Mouse (Mus musculus): Measurements from ENCODE around the gene Utrn.
"Not testable (repeated sequence)": the region's sequence is repeated elsewhere in the genome, so short reads cannot be mapped to it uniquely, and the experiment has no call there.

Utrn gene

GRCm38 (mm10) chr10:12694774-12695173, 174.4 kb downstream of the Utrn start:
- peak; percentile 30 for DNase-seq (ENCODE audit: low read depth, low spot score)

- DNase-seq (ENCODE audit: low read depth, low spot score): peak; percentile 66
Observed at GRCm38 (mm10) chr10:12690601-12691000, 178.6 kb downstream of the Utrn start.

GRCm38 (mm10) chr10:12685683-12686082, 183.5 kb downstream of the Utrn start:
- DNase-seq (ENCODE audit: low read depth, low spot score): no peak

GRCm38 (mm10) chr10:12684018-12684417, 185.1 kb downstream of the Utrn start:
- no peak for DNase-seq (ENCODE audit: low read depth, low spot score)

- no peak for DNase-seq (ENCODE audit: low read depth, low spot score)
Observed at GRCm38 (mm10) chr10:12673309-12673708, 195.9 kb downstream of the Utrn start.

- no peak for DNase-seq (ENCODE audit: low read depth, low spot score)
Observed at GRCm38 (mm10) chr10:12671608-12672007, 197.6 kb downstream of the Utrn start.

- DNase-seq (ENCODE audit: low read depth, low spot score): peak; percentile 7
Observed at GRCm38 (mm10) chr10:12662035-12662434, 207.1 kb downstream of the Utrn start.

- no peak for DNase-seq (ENCODE audit: low read depth, low spot score)
Observed at GRCm38 (mm10) chr10:12658023-12658744, 211.0 kb downstream of the Utrn start.

- no peak for DNase-seq (ENCODE audit: low read depth, low spot score)
Observed at GRCm38 (mm10) chr10:12652988-12653387, 216.2 kb downstream of the Utrn start.

- DNase-seq (ENCODE audit: low read depth, low spot score): no peak
Observed at GRCm38 (mm10) chr10:12646119-12646518, 223.0 kb downstream of the Utrn start.

- DNase-seq (ENCODE audit: low read depth, low spot score): no peak
Observed at GRCm38 (mm10) chr10:12643336-12643735, 225.8 kb downstream of the Utrn start.

GRCm38 (mm10) chr10:12639638-12640037, 229.5 kb downstream of the Utrn start:
- DNase-seq (ENCODE audit: low read depth, low spot score): no peak

- DNase-seq (ENCODE audit: low read depth, low spot score): no peak
Observed at GRCm38 (mm10) chr10:12633965-12634364, 235.2 kb downstream of the Utrn start.

GRCm38 (mm10) chr10:12630933-12631332, 238.2 kb downstream of the Utrn start:
- DNase-seq (ENCODE audit: low read depth, low spot score): no peak

- no peak for DNase-seq (ENCODE audit: low read depth, low spot score)
Observed at GRCm38 (mm10) chr10:12618397-12618796, 250.8 kb downstream of the Utrn start.

GRCm38 (mm10) chr10:12615723-12616122, 253.4 kb downstream of the Utrn start:
- peak; percentile 33 for DNase-seq (ENCODE audit: low read depth, low spot score)

- DNase-seq (ENCODE audit: low read depth, low spot score): peak; percentile 26
Observed at GRCm38 (mm10) chr10:12614465-12615199, 254.5 kb downstream of the Utrn start.

- DNase-seq (ENCODE audit: low read depth, low spot score): peak; percentile 48
Observed at GRCm38 (mm10) chr10:12612235-12612863, 256.8 kb downstream of the Utrn start.

- no peak for DNase-seq (ENCODE audit: low read depth, low spot score)
Observed at GRCm38 (mm10) chr10:12609896-12610295, 259.3 kb downstream of the Utrn start.

GRCm38 (mm10) chr10:12608634-12609033, 260.5 kb downstream of the Utrn start:
- DNase-seq (ENCODE audit: low read depth, low spot score): no peak

GRCm38 (mm10) chr10:12607180-12607579, 262.0 kb downstream of the Utrn start:
- DNase-seq (ENCODE audit: low read depth, low spot score): not testable (repeated sequence)

GRCm38 (mm10) chr10:12595379-12595778, 273.8 kb downstream of the Utrn start:
- DNase-seq (ENCODE audit: low read depth, low spot score): no peak

- no peak for DNase-seq (ENCODE audit: low read depth, low spot score)
Observed at GRCm38 (mm10) chr10:12594958-12595357, 274.2 kb downstream of the Utrn start.
